Mouse (Mus musculus) hindbrain, embryonic 15.5 days (tissue): ENCODE results near the gene Hoxb3. TPM values are rescaled to one million over a fixed set of nuclear protein-coding genes. Genes with fewer than 3 reads are reported as not detected.
A peak's percentile ranks its signal among the peaks of the same experiment; 100 is the strongest.

Experiments used
- ATAC-seq: fragments of 200-750 bp; cut with Nextera tagmentation; 2 replicates; pipeline ENCODE4 v1.8.0; 2017; ENCODE audit warnings: low read depth, moderate number of reproducible peaks, moderate TSS enrichment; ENCODE audit not compliant: low FRiP score
- H3K27ac ChIP-seq: fragments of 300-500 bp; sonication (generic); replicated peaks from 2 replicates; pipeline ENCODE4 v1.5.1; 2015; ENCODE audit warnings: mild to moderate bottlenecking, inconsistent platforms
- H3K27me3 ChIP-seq: fragments of 300-500 bp; sonication (generic); 2 replicates; pipeline ENCODE4 v1.6.1; 2015; ENCODE audit warnings: control low read depth, inconsistent platforms
- H3K36me3 ChIP-seq: fragments of 300-500 bp; sonication (generic); 2 replicates; pipeline ENCODE4 v1.6.1; 2015; ENCODE audit warnings: control low read depth, inconsistent platforms
- H3K4me1 ChIP-seq: fragments of 300-500 bp; sonication (generic); replicated peaks from 2 replicates; pipeline ENCODE4 v1.6.1; 2015; ENCODE audit warnings: control low read depth, inconsistent platforms
- H3K4me2 ChIP-seq: fragments of 300-500 bp; sonication (generic); 2 replicates; pipeline ENCODE4 v1.6.1; 2015; ENCODE audit warnings: moderate library complexity, mild to moderate bottlenecking, inconsistent platforms
- H3K4me3 ChIP-seq: fragments of 300-500 bp; sonication (generic); 2 replicates; pipeline ENCODE4 v1.5.1; 2015; ENCODE audit warnings: mild to moderate bottlenecking, inconsistent platforms
- H3K9ac ChIP-seq: fragments of 300-500 bp; sonication (generic); 2 replicates; pipeline ENCODE4 v1.6.1; 2015; ENCODE audit warnings: inconsistent platforms
- H3K9me3 ChIP-seq: fragments of 300-500 bp; sonication (generic); 2 replicates; pipeline ENCODE4 v1.6.1; 2016; ENCODE audit warnings: control low read depth, inconsistent platforms
- WGBS: fragments of 180-500 bp; shearing (Covaris S2); methylation state at CpG from one replicate; pipeline ENCODE4 v1.1.7; 2015; 5-methylcytosine and 5-hydroxymethylcytosine counted together
- polyA plus RNA-seq: library from polyadenylated mRNA; unstranded; fragments of >200 nt; fragmentation: Nextera tagmentation; extraction: Ambion mirVana; gene quantifications from 2 replicates; pipeline ENCODE4 v1.2.1, GENCODE M21; 2015

The Hoxb3 gene
- polyA plus RNA-seq, 1 experiment from 2014 or later = 12.8 TPM

DNA sequence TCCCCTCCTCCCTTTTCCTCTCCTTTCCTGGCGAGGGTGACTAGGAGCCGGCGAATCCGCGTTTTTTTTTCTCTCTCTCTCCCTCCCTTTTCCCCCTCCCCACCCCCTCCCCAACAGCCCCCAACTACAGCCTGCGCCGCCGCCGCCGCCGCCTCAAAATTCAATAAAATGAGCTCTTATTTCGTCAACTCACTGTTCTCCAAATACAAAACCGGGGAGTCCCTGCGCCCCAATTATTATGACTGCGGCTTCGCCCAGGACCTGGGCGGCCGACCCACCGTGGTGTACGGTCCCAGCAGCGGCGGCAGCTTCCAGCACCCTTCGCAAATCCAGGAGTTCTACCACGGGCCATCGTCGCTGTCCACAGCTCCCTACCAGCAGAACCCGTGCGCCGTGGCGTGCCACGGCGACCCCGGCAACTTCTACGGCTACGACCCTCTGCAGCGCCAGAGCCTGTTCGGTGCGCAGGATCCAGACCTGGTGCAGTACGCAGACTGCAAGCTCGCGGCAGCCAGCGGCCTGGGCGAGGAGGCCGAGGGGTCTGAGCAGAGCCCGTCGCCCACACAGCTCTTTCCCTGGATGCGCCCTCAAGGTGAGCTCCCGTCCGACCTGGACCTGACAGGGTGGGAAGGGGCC, 40.2 kb upstream of the Hoxb3 start:
- peak overlapping the region; percentile 37 for H3K9ac ChIP-seq

GRCm38 (mm10) chr11:96284041-96284749, 38.9 kb upstream of the Hoxb3 start:
- ATAC-seq = no peak
- peak overlapping the region; percentile 40 for H3K4me3 ChIP-seq
- H3K36me3 ChIP-seq = no peaks in the 10 kb centered on the region
- peaks cover 6% of the 10 kb centered on the region for H3K4me1 ChIP-seq
- H3K4me2 ChIP-seq = peak overlapping the region; percentile 50
- H3K27me3 ChIP-seq = peaks cover 77% of the 10 kb centered on the region
- H3K27ac ChIP-seq = peak overlapping the region; percentile 72
- H3K9ac ChIP-seq = peak overlapping the region; percentile 28
- WGBS = under 1% methylated on average over 48 of the region's 49 CpGs
- H3K9me3 ChIP-seq = no peaks in the 10 kb centered on the region

More for the DNA sequence above, 40.2 kb upstream of the Hoxb3 start:
- WGBS = under 1% methylated on average over 49 of the region's 49 CpGs
- no peaks in the 10 kb centered on the region for H3K36me3 ChIP-seq
- H3K27ac ChIP-seq = peak overlapping the region; percentile 72
- no peaks in the 10 kb centered on the region for H3K9me3 ChIP-seq
- peaks cover 77% of the 10 kb centered on the region for H3K27me3 ChIP-seq
- H3K4me3 ChIP-seq = peak overlapping the region; percentile 40
- H3K4me1 ChIP-seq = peaks cover 6% of the 10 kb centered on the region
- no peak for ATAC-seq
- H3K4me2 ChIP-seq = peak overlapping the region; percentile 50

GRCm38 (mm10) chr11:96284774-96285734, 38.1 kb upstream of the Hoxb3 start:
- peak overlapping the region; percentile 28 for H3K9ac ChIP-seq

GRCm38 (mm10) chr11:96285771-96286738, 37.1 kb upstream of the Hoxb3 start, which contains the start of gene Hoxb7:
TSS of gene Hoxb7 (plus strand) at chr11:96286623.
- WGBS = 2% methylated on average over 43 of the region's 43 CpGs
- peaks cover 6% of the 10 kb centered on the region for H3K4me1 ChIP-seq
- H3K4me2 ChIP-seq = peak within 1 kb of the TSS; percentile 50
- peaks cover 74% of the 10 kb centered on the region for H3K27me3 ChIP-seq
- H3K4me3 ChIP-seq = peak within 1 kb of the TSS; percentile 40
- no peak for ATAC-seq
- H3K9ac ChIP-seq = peak within 1 kb of the TSS; percentile 27
- peak within 1 kb of the TSS; percentile 72 for H3K27ac ChIP-seq
- H3K36me3 ChIP-seq = no peaks in the 10 kb centered on the region
- H3K9me3 ChIP-seq = no peaks in the 10 kb centered on the region

More at GRCm38 (mm10) chr11:96284774-96285734, 38.1 kb upstream of the Hoxb3 start:
- under 1% methylated on average over 37 of the region's 37 CpGs for WGBS
- peaks cover 6% of the 10 kb centered on the region for H3K4me1 ChIP-seq
- H3K9me3 ChIP-seq = no peaks in the 10 kb centered on the region
- H3K27ac ChIP-seq = peak overlapping the region; percentile 72
- peak; percentile 69; the same call in 1 of the 2 replicates for ATAC-seq
- H3K4me2 ChIP-seq = peak overlapping the region; percentile 50
- H3K27me3 ChIP-seq = peaks cover 72% of the 10 kb centered on the region
- peak overlapping the region; percentile 40 for H3K4me3 ChIP-seq
- no peaks in the 10 kb centered on the region for H3K36me3 ChIP-seq

- Histone ChIP-seq H3K9me3 (no peaks in the 10 kb centered on the region), H3K27ac (peak overlapping the region; percentile 72), H3K4me3 (peak overlapping the region; percentile 40), H3K4me1 (peaks cover 6% of the 10 kb centered on the region), H3K4me2 (peak overlapping the region; percentile 50), H3K27me3 (peaks cover 72% of the 10 kb centered on the region), H3K36me3 (no peaks in the 10 kb centered on the region), H3K9ac (peak overlapping the region; percentile 27; the same call in 1 of the 2 replicates)
- no peak for ATAC-seq
- WGBS = under 1% methylated on average over 55 of the region's 55 CpGs
These were observed 36.3 kb upstream of the Hoxb3 start for GRCm38 (mm10) chr11:96286739-96287385.

GRCm38 (mm10) chr11:96287411-96287810, 35.7 kb upstream of the Hoxb3 start:
- Histone ChIP-seq H3K4me3 (peak overlapping the region; percentile 40), H3K27ac (peak overlapping the region; percentile 72), H3K4me1 (peaks cover 6% of the 10 kb centered on the region), H3K9ac (0 out of 2 replicates have a peak overlapping the region, but pooled peaks have one; percentile 27), H3K27me3 (peaks cover 74% of the 10 kb centered on the region), H3K9me3 (no peaks in the 10 kb centered on the region), H3K36me3 (no peaks in the 10 kb centered on the region), H3K4me2 (peak overlapping the region; percentile 50)
- 0 out of 2 replicates have a peak, but pooled peaks have one; percentile 27 for ATAC-seq
- WGBS = 2% methylated on average over 8 of the region's 9 CpGs

DNA sequence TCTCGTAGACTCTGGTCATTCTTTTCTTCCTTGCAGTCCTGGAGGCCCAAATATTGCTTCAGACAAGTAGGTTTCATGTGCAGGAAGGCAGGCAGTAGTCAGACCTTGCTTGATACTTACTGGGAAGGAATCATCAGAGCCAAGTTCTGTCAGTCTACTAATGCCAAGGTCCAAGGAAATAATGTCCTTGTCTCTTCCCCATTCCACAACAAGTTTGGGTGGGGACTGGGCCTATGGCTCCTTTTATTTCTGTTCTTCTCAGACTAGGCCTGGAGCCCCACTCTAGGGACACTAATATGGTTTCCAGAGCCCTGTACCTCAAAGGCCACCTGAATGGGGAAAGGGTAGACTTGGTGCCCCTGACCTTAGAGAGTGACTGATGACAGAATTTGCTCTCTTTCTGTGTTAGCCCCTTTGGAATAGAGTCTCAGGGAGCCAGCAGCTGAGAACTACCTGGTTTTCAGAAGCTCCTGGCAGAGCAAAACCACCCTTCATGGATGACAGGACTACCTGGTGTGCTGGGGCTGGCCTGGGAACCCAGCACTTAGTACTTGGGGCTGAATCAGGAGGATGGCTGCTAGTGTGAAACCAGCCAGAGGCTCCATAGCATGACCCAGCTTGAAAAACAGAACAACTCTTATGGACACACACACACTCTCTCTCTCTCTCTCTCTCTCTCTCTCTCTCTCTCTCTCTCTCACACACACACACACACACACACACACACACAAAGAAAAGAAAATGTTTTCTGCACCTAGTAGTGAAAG, 34.5 kb upstream of the Hoxb3 start:
- Histone ChIP-seq H3K36me3 (no peaks in the 10 kb centered on the region), H3K4me3 (no peak overlapping the region), H3K4me2 (peak overlapping the region; percentile 50), H3K27me3 (peaks cover 78% of the 10 kb centered on the region), H3K27ac (peak overlapping the region; percentile 34; the same call in 1 of the 2 replicates), H3K9me3 (no peaks in the 10 kb centered on the region), H3K9ac (no peak overlapping the region), H3K4me1 (peaks cover 6% of the 10 kb centered on the region)
- WGBS = 14% methylated on average over 1 of the region's 1 CpGs
- no peak for ATAC-seq

- H3K4me1 ChIP-seq = peaks cover 4% of the 10 kb centered on the region
- WGBS = 5% methylated on average over 21 of the region's 21 CpGs
- H3K27me3 ChIP-seq = peaks cover 79% of the 10 kb centered on the region
- 0 out of 2 replicates have a peak overlapping the region, but pooled peaks have one; percentile 7 for H3K27ac ChIP-seq
- no peaks in the 10 kb centered on the region for H3K9me3 ChIP-seq
- ATAC-seq = no peak
- peak overlapping the region; percentile 30 for H3K4me2 ChIP-seq
- H3K4me3 ChIP-seq = no peak overlapping the region
- no peaks in the 10 kb centered on the region for H3K36me3 ChIP-seq
- H3K9ac ChIP-seq = no peak overlapping the region
These were observed 33.8 kb upstream of the Hoxb3 start for GRCm38 (mm10) chr11:96289293-96289692.

DNA sequence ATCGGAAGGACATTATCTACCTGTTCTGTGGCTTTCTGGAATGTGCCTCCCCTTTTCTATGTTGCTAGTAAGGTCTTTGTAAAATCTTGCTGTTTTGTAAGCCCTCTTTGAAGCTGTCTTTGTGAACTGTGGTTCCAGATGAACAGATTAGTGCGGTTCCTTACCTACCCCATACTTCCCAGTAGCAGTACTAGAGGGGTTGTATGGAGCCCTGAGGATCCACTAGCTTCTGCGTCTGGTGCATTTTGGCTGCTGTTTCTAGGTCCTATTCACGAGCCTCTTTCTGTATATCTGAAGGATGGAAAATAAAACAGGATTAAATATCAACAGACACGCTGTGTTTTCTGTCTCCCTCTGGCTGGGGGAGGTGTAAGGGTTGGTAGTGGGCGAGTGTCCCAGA, 33.3 kb upstream of the Hoxb3 start:
- Histone ChIP-seq H3K4me3 (no peak overlapping the region), H3K36me3 (no peaks in the 10 kb centered on the region), H3K9me3 (no peaks in the 10 kb centered on the region), H3K27me3 (peaks cover 79% of the 10 kb centered on the region), H3K27ac (0 out of 2 replicates have a peak overlapping the region, but pooled peaks have one; percentile 7), H3K9ac (no peak overlapping the region), H3K4me1 (no peaks in the 10 kb centered on the region), H3K4me2 (peak overlapping the region; percentile 7; the same call in 1 of the 2 replicates)
- 13% methylated on average over 6 of the region's 6 CpGs for WGBS
- ATAC-seq = no peak
